Mouse (Mus musculus) liver, embryonic 13.5 days (tissue): Measurements from ENCODE around the gene Hba-a2. TPM values are rescaled to one million over a fixed set of nuclear protein-coding genes. Genes with fewer than 3 reads are reported as not detected.
"Not testable (repeated sequence)": the region's sequence is repeated elsewhere in the genome, so short reads cannot be mapped to it uniquely, and the experiment has no call there.

ENCODE experiments used
- ATAC-seq: fragments of 200-750 bp; cut with Nextera tagmentation; 2 replicates; pipeline ENCODE4 v1.8.0; 2017; ENCODE audit warnings: low read depth, mild to moderate bottlenecking, moderate number of reproducible peaks, moderate library complexity
- DNase-seq: peaks from one replicate; pipeline ENCODE4 v3.0.0; 2022
- H3K27ac ChIP-seq: fragments of 300-500 bp; sonication (generic); 2 replicates; pipeline ENCODE4 v1.5.1; 2015; ENCODE audit warnings: moderate library complexity, mild to moderate bottlenecking, inconsistent platforms
- H3K27me3 ChIP-seq: fragments of 300-500 bp; sonication (generic); 2 replicates; pipeline ENCODE4 v1.6.1; 2015; ENCODE audit warnings: mild to moderate bottlenecking, inconsistent platforms
- H3K36me3 ChIP-seq: fragments of 300-500 bp; sonication (generic); 2 replicates; pipeline ENCODE4 v1.6.1; 2015; ENCODE audit warnings: mild to moderate bottlenecking, inconsistent platforms
- H3K4me1 ChIP-seq: fragments of 300-500 bp; sonication (generic); replicated peaks from 2 replicates; pipeline ENCODE4 v1.6.1; 2015; ENCODE audit warnings: inconsistent platforms
- H3K4me2 ChIP-seq: fragments of 300-500 bp; sonication (generic); 2 replicates; pipeline ENCODE4 v1.6.1; 2015; ENCODE audit warnings: inconsistent platforms, mild to moderate bottlenecking, moderate library complexity
- H3K4me3 ChIP-seq: fragments of 300-500 bp; sonication (generic); replicated peaks from 2 replicates; pipeline ENCODE4 v1.5.1; 2015; ENCODE audit warnings: mild to moderate bottlenecking, inconsistent platforms
- H3K9ac ChIP-seq: fragments of 300-500 bp; sonication (generic); 2 replicates; pipeline ENCODE4 v1.6.1; 2015; ENCODE audit warnings: mild to moderate bottlenecking, inconsistent platforms
- H3K9me3 ChIP-seq: fragments of 300-500 bp; sonication (generic); replicated peaks from 2 replicates; pipeline ENCODE4 v1.6.1; 2016; ENCODE audit warnings: inconsistent platforms
- WGBS: fragments of 180-500 bp; shearing (Covaris S2); methylation state at CpG from one replicate; pipeline ENCODE4 v1.1.7; 2015; ENCODE audit not compliant: insufficient replicate concordance; 5-methylcytosine and 5-hydroxymethylcytosine counted together
- polyA plus RNA-seq: library from polyadenylated mRNA; unstranded; fragments of >200 nt; fragmentation: Nextera tagmentation; extraction: Ambion mirVana; gene quantifications from 2 replicates; pipeline ENCODE4 v1.2.1, GENCODE M21; 2015

Hba-a2 gene
- polyA plus RNA-seq, 1 experiment from 2014 or later: 155,581 TPM

GRCm38 (mm10) chr11:32284582-32284981, 11.7 kb upstream of the Hba-a2 start:
- peaks cover 13% of the 10 kb centered on the region for H3K27me3 ChIP-seq
- not testable (repeated sequence) for DNase-seq, H3K36me3 ChIP-seq, H3K9me3 ChIP-seq
- peak overlapping the region; percentile 94 for H3K27ac ChIP-seq
- H3K4me3 ChIP-seq: peak overlapping the region; percentile 49
- H3K9ac ChIP-seq: peak overlapping the region; percentile 70
- 18% methylated on average over 2 of the region's 2 CpGs for WGBS
- H3K4me1 ChIP-seq: peaks cover 59% of the 10 kb centered on the region
- peak overlapping the region; percentile 39 for H3K4me2 ChIP-seq
- peak; percentile 33 for ATAC-seq

- Histone ChIP-seq H3K36me3 (peaks cover 10% of the 10 kb centered on the region), H3K27me3 (peaks cover 9% of the 10 kb centered on the region), H3K4me2 (peak overlapping the region; percentile 26; the same call in 1 of the 2 replicates), H3K9me3 (no peaks in the 10 kb centered on the region), H3K4me3 (peak overlapping the region; percentile 49), H3K4me1 (peaks cover 59% of the 10 kb centered on the region), H3K9ac (peak overlapping the region; percentile 70), H3K27ac (peak overlapping the region; percentile 94)
- DNase-seq (peak; percentile 89), ATAC-seq (peak; percentile 74)
- WGBS: 35% methylated on average over 7 of the region's 7 CpGs
Observed at GRCm38 (mm10) chr11:32285031-32285775, 11.1 kb upstream of the Hba-a2 start.

GRCm38 (mm10) chr11:32285887-32286286, 10.4 kb upstream of the Hba-a2 start:
- ATAC-seq, H3K27me3 ChIP-seq, H3K9me3 ChIP-seq, DNase-seq: not testable (repeated sequence)
- Histone ChIP-seq H3K27ac (peak overlapping the region; percentile 99), H3K4me2 (peak overlapping the region; percentile 78), H3K4me1 (peaks cover 57% of the 10 kb centered on the region), H3K36me3 (peaks cover 13% of the 10 kb centered on the region), H3K9ac (peak overlapping the region; percentile 87), H3K4me3 (peak overlapping the region; percentile 63)

- peaks cover 20% of the 10 kb centered on the region for H3K36me3 ChIP-seq
- peak within 1 kb of the TSS; percentile 99 for H3K27ac ChIP-seq
- not testable (repeated sequence) for ATAC-seq, H3K27me3 ChIP-seq, H3K9me3 ChIP-seq
- H3K4me1 ChIP-seq: peaks cover 57% of the 10 kb centered on the region
- H3K9ac ChIP-seq: peak within 1 kb of the TSS; percentile 87
- H3K4me3 ChIP-seq: peak within 1 kb of the TSS; percentile 63
- peak; percentile 84 for DNase-seq
- WGBS: 17% methylated on average over 31 of the region's 33 CpGs
- peak within 1 kb of the TSS; percentile 78 for H3K4me2 ChIP-seq
Observed at GRCm38 (mm10) chr11:32286695-32287492, 9.4 kb upstream of the Hba-a2 start, which contains the start of gene Hbq1b. Gene Hbq1b, plus strand, starts transcription at chr11:32286965.

- ATAC-seq (no peak), DNase-seq (no peak)
- 50% methylated on average over 9 of the region's 9 CpGs for WGBS
- H3K27ac ChIP-seq: peak overlapping the region; percentile 99
- H3K27me3 ChIP-seq: peaks cover 4% of the 10 kb centered on the region; the same call in 1 of the 2 replicates
- H3K9ac ChIP-seq: peak overlapping the region; percentile 87
- peaks cover 20% of the 10 kb centered on the region for H3K36me3 ChIP-seq
- H3K4me3 ChIP-seq: peak overlapping the region; percentile 63
- H3K4me2 ChIP-seq: peak overlapping the region; percentile 78
- H3K9me3 ChIP-seq: no peaks in the 10 kb centered on the region
- peaks cover 57% of the 10 kb centered on the region for H3K4me1 ChIP-seq
Observed at GRCm38 (mm10) chr11:32287493-32287825, 8.8 kb upstream of the Hba-a2 start.

GRCm38 (mm10) chr11:32292819-32293218, 3.5 kb upstream of the Hba-a2 start:
- peak overlapping the region; percentile 30; the same call in 1 of the 2 replicates for H3K4me3 ChIP-seq
- H3K9me3 ChIP-seq, H3K27me3 ChIP-seq, ATAC-seq: not testable (repeated sequence)
- H3K4me1 ChIP-seq: peaks cover 72% of the 10 kb centered on the region
- 64% methylated on average over 4 of the region's 4 CpGs for WGBS
- peak overlapping the region; percentile 78 for H3K4me2 ChIP-seq
- DNase-seq: peak; percentile 54
- H3K27ac ChIP-seq: peak overlapping the region; percentile 99
- H3K9ac ChIP-seq: peak overlapping the region; percentile 87
- peaks cover 28% of the 10 kb centered on the region for H3K36me3 ChIP-seq

- Histone ChIP-seq H3K36me3 (peaks cover 26% of the 10 kb centered on the region), H3K27ac (peak overlapping the region; percentile 99), H3K4me1 (peaks cover 67% of the 10 kb centered on the region), H3K4me2 (peak overlapping the region; percentile 78), H3K9ac (peak overlapping the region; percentile 87), H3K4me3 (peak overlapping the region; percentile 51; the same call in 1 of the 2 replicates)
- ATAC-seq (peak; percentile 13; the same call in 1 of the 2 replicates), DNase-seq (peak; percentile 49)
- not testable (repeated sequence) for H3K9me3 ChIP-seq, H3K27me3 ChIP-seq
- 31% methylated on average over 3 of the region's 3 CpGs for WGBS
Observed at GRCm38 (mm10) chr11:32293479-32293878, 2.8 kb upstream of the Hba-a2 start.

- H3K36me3 ChIP-seq: peaks cover 28% of the 10 kb centered on the region
- H3K27me3 ChIP-seq: peaks cover 24% of the 10 kb centered on the region
- H3K4me3 ChIP-seq: peak overlapping the region; percentile 63
- peak overlapping the region; percentile 97 for H3K27ac ChIP-seq
- peak; percentile 6 for ATAC-seq
- H3K9me3 ChIP-seq, DNase-seq: not testable (repeated sequence)
- peak overlapping the region; percentile 54 for H3K4me2 ChIP-seq
- 9% methylated on average over 2 of the region's 2 CpGs for WGBS
- peak overlapping the region; percentile 80 for H3K9ac ChIP-seq
- H3K4me1 ChIP-seq: peaks cover 52% of the 10 kb centered on the region
Observed at GRCm38 (mm10) chr11:32297417-32297816, 1.1 kb downstream of the Hba-a2 start.

GRCm38 (mm10) chr11:32297866-32298531, 1.7 kb downstream of the Hba-a2 start:
- 46% methylated on average over 1 of the region's 1 CpGs for WGBS
- H3K36me3 ChIP-seq: peaks cover 34% of the 10 kb centered on the region
- ATAC-seq (peak; percentile 55), DNase-seq (no peak)
- H3K4me1 ChIP-seq: peaks cover 49% of the 10 kb centered on the region
- H3K9me3 ChIP-seq: no peaks in the 10 kb centered on the region
- H3K4me2 ChIP-seq: peak overlapping the region; percentile 45
- H3K27me3 ChIP-seq: peaks cover 30% of the 10 kb centered on the region
- H3K4me3 ChIP-seq: peak overlapping the region; percentile 63
- H3K9ac ChIP-seq: peak overlapping the region; percentile 80
- peak overlapping the region; percentile 97 for H3K27ac ChIP-seq

- Histone ChIP-seq H3K27ac (peak overlapping the region; percentile 97), H3K36me3 (peaks cover 37% of the 10 kb centered on the region), H3K4me2 (peak overlapping the region; percentile 45), H3K4me3 (peak overlapping the region; percentile 63), H3K9ac (peak overlapping the region; percentile 80), H3K27me3 (peaks cover 30% of the 10 kb centered on the region), H3K4me1 (peaks cover 51% of the 10 kb centered on the region), H3K9me3 (no peaks in the 10 kb centered on the region)
- ATAC-seq (no peak), DNase-seq (no peak)
- 87% methylated on average over 2 of the region's 2 CpGs for WGBS
Observed at GRCm38 (mm10) chr11:32298532-32298918, 2.2 kb downstream of the Hba-a2 start.

GRCm38 (mm10) chr11:32299865-32300264, 3.6 kb downstream of the Hba-a2 start, which contains the start of gene Hbq1a:
Gene Hbq1a, plus strand, starts transcription at chr11:32300069.
- WGBS: 8% methylated on average over 16 of the region's 16 CpGs
- H3K27ac ChIP-seq: peak within 1 kb of the TSS; percentile 92
- H3K9me3 ChIP-seq, DNase-seq, ATAC-seq: not testable (repeated sequence)
- H3K36me3 ChIP-seq: peaks cover 39% of the 10 kb centered on the region
- H3K27me3 ChIP-seq: peaks cover 32% of the 10 kb centered on the region
- H3K9ac ChIP-seq: peak within 1 kb of the TSS; percentile 75
- peak within 1 kb of the TSS; percentile 49 for H3K4me3 ChIP-seq
- H3K4me1 ChIP-seq: peaks cover 48% of the 10 kb centered on the region
- peak within 1 kb of the TSS; percentile 59 for H3K4me2 ChIP-seq
